Mouse (Mus musculus): ENCODE measurements around the gene Abr.

GRCm38 (mm10) chr11:76650862-76651560, 28.9 kb upstream of the Abr start:
- TF ChIP-seq CTCF (IDR thresholded peaks at IDR 0.05; ENCODE audit: low read depth, low read length) = no peak
- no peak for TF ChIP-seq POLR2A (IDR thresholded peaks at IDR 0.05; ENCODE audit: borderline replicate concordance, low read depth, low read length)

Measured in bone marrow macrophage, adult 2 months (primary cell).